Mouse (Mus musculus) lung, adult 2 months (tissue): Measurements from ENCODE around the gene Fcrl1. TPM values are rescaled to one million over a fixed set of nuclear protein-coding genes. Genes with fewer than 3 reads are reported as not detected.
"Not testable (repeated sequence)": the region's sequence is repeated elsewhere in the genome, so short reads cannot be mapped to it uniquely, and the experiment has no call there.

Experiments used
- DNase-seq: peaks from one replicate; pipeline ENCODE4 v3.0.0; 2022
- H3K4me1 ChIP-seq: fragments of 200-500 bp; 2 replicates; pipeline ENCODE4 v1.6.1; 2011; ENCODE audit warnings: low read length; ENCODE audit not compliant: control insufficient read depth, insufficient read depth
- H3K4me3 ChIP-seq: fragments of 200-500 bp; replicated peaks from 2 replicates; pipeline ENCODE3; 2011; ENCODE audit warnings: low read depth, mild to moderate bottlenecking, control low read depth, low read length; ENCODE audit errors: extremely low read depth
- CTCF ChIP-seq: fragments of 200-500 bp; IDR thresholded peaks from 2 replicates; pipeline ENCODE4 v1.5.1; 2011; ENCODE audit warnings: mild to moderate bottlenecking, low read length, control low read depth; ENCODE audit not compliant: insufficient read depth
- POLR2A ChIP-seq: fragments of 200-500 bp; IDR thresholded peaks from 2 replicates; pipeline ENCODE4 v1.6.1; 2011; ENCODE audit warnings: low read depth, mild to moderate bottlenecking, control low read depth, low read length, borderline replicate concordance; ENCODE audit errors: extremely low read depth
- WGBS: fragments of 180-500 bp; shearing (Covaris S2); methylation state at CpG from one replicate; pipeline ENCODE4 v1.1.7; 2018; 5-methylcytosine and 5-hydroxymethylcytosine counted together
- polyA plus RNA-seq: library from polyadenylated mRNA; depleted of rRNA; stranded (reverse); fragments of >200 nt; gene quantifications from 2 replicates; pipeline ENCODE4 v1.2.3, GENCODE M21; 2012; rRNA removed

Fcrl1 gene
- polyA plus RNA-seq: 2.1 and 2.6 TPM in 2 replicates

DNA sequence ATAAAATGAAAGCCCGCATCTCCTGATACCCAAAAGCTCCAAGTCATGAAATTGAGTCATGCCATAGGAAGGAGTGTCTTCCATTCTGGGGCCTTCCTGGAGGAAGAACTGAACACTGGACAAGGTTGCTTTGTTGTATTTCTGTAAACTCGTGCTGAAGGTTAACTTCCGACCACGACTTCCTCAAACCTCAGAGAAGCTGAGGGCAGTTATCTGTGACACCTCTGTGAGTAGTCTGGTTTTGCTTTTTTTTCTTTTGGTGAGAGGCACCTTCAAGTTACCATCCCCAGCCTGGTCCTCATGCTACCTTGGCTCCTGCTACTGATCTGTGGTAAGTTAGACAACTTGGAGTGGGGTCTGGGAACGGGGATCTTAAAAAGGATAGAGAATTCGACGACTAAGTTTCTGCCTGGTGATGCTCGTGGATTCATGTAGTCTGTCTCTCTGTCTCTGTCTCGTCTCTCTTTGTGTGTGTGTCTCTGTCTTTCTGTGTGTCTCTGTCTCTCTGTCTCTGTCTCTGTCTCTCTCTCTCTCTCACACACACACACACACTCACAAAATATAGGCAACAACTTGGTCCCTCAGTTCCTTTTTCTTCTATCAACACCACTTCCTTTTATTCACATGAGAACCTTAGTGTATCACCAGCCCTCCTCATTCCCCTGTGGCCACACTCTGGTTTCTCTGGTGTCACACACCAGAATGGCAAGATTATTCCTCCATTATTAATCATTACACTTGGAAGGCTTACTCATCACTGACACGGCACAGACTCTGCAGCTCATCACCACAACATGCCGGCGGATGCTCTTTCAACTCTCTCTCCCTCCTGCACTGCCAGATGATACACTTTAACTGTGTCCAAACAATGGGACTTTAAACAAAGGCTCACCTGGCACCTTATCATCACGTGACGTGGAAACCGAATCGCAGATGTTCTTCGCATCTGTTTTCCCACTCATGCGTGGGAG is at the start of gene Fcrl1:
Gene Fcrl1, plus strand, starts transcription at position 193 of the 971 bp plus-strand sequence.
- Histone ChIP-seq H3K4me1 (no peaks in the 10 kb centered on the region), H3K4me3 (peak within 1 kb of the TSS; percentile 36)
- TF ChIP-seq CTCF (no peak), POLR2A (no peak)
- no peak for DNase-seq
- 58% methylated on average over 18 of the region's 18 CpGs for WGBS

GRCm38 (mm10) chr3:87337899-87338298 is 38.3 kb upstream of the Fcrl1 start:
- no peak for TF ChIP-seq POLR2A
- TF ChIP-seq CTCF: no peak
- Histone ChIP-seq H3K4me1 (no peaks in the 10 kb centered on the region), H3K4me3 (no peak overlapping the region)
- no peak for DNase-seq
- 72% methylated on average over 5 of the region's 5 CpGs for WGBS

GRCm38 (mm10) chr3:87350992-87351391 is 25.2 kb upstream of the Fcrl1 start:
- DNase-seq, H3K4me3 ChIP-seq, H3K4me1 ChIP-seq: not testable (repeated sequence)
- WGBS: 82% methylated on average over 2 of the region's 2 CpGs

DNA sequence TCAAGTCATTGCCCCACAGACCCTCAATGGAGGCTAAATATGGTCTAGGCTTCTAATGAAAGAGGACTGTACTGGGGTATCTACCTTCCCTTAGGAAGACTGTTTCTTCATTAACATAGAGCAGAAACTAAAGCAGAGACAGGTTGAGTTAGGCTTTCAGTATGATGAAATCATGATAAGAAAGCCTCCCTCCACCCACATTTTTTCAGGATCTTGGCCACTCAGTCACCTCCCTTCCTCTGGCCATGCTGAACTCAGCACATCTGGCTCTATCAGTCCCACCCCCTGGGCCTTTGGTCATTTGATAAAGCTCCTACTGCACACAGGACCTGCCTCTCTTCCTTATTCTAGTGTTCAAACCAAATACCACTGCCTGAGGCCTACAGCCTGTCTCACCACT is 18.6 kb upstream of the Fcrl1 start, which contains the start of gene Cd5l:
Gene Cd5l, plus strand, starts transcription at position 301 of the 400 bp plus-strand sequence.
- no peaks in the 10 kb centered on the region; the same call in 1 of the 2 replicates for H3K4me1 ChIP-seq
- H3K4me3 ChIP-seq: no peak within 1 kb of the TSS
- no peak for DNase-seq
- no peak for TF ChIP-seq CTCF
- no peak for TF ChIP-seq POLR2A

DNA sequence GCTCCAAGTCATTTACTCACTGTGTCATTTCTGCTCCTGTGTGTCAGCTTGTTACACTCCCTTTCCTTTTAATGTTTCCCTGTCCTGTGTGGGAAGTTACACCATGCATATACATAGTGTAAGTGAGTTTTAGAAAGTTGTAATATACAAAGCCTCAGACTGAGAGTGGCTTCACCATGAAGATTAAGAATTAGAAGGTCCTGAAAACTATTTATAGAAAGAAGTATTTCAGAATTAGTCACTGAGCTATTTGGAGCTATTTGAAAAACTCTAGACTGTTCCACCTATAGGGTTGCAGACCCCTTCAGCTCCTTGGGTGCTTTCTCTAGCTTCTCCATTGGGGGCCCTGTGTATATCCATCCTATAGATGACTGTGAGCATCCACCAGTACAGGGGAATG is 17.0 kb upstream of the Fcrl1 start:
- no peak for DNase-seq
- no peak overlapping the region for H3K4me3 ChIP-seq
- TF ChIP-seq POLR2A: no peak
- TF ChIP-seq CTCF: no peak
- H3K4me1 ChIP-seq: no peaks in the 10 kb centered on the region; the same call in 1 of the 2 replicates

DNA sequence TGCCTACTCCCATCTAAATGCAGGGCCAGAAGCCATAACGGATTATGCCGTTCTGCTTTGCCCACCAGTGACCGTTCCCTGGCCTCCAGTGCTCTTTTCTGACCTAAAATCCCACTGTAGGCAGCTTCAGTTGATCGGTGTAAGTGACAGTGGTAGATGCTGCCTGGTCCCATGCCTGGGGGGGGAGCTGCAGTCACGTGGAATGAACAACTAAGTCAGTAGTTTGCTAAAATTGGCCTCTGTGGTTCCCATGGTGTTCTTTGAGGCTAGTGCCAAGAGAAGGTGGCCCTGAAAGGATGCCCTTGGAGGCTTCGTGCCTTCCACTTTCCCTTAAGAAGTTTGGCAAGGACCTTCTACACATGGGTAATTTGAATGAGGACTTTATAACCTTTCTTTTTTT is 15.7 kb upstream of the Fcrl1 start:
- TF ChIP-seq POLR2A: no peak
- no peak for TF ChIP-seq CTCF
- Histone ChIP-seq H3K4me1 (no peaks in the 10 kb centered on the region; the same call in 1 of the 2 replicates), H3K4me3 (no peak overlapping the region)
- WGBS: 75% methylated on average over 6 of the region's 6 CpGs
- no peak for DNase-seq

GRCm38 (mm10) chr3:87365691-87366090 is 10.5 kb upstream of the Fcrl1 start:
- Histone ChIP-seq H3K4me3 (no peak overlapping the region), H3K4me1 (no peaks in the 10 kb centered on the region; the same call in 1 of the 2 replicates)
- 94% methylated on average over 14 of the region's 14 CpGs for WGBS
- no peak for DNase-seq
- no peak for TF ChIP-seq CTCF
- no peak for TF ChIP-seq POLR2A

- DNase-seq: no peak
- H3K4me3 ChIP-seq: no peak overlapping the region
- 81% methylated on average over 10 of the region's 10 CpGs for WGBS
- H3K4me1 ChIP-seq: no peaks in the 10 kb centered on the region
- no peak for TF ChIP-seq CTCF
- TF ChIP-seq POLR2A: no peak
Measured at GRCm38 (mm10) chr3:87367511-87367910, 8.7 kb upstream of the Fcrl1 start.

- no peak for DNase-seq
- no peak overlapping the region for H3K4me3 ChIP-seq
- H3K4me1 ChIP-seq: no peaks in the 10 kb centered on the region
- no peak for TF ChIP-seq CTCF
- no peak for TF ChIP-seq POLR2A
- 57% methylated on average over 5 of the region's 5 CpGs for WGBS
Measured at GRCm38 (mm10) chr3:87369181-87369580, 7.0 kb upstream of the Fcrl1 start.

DNA sequence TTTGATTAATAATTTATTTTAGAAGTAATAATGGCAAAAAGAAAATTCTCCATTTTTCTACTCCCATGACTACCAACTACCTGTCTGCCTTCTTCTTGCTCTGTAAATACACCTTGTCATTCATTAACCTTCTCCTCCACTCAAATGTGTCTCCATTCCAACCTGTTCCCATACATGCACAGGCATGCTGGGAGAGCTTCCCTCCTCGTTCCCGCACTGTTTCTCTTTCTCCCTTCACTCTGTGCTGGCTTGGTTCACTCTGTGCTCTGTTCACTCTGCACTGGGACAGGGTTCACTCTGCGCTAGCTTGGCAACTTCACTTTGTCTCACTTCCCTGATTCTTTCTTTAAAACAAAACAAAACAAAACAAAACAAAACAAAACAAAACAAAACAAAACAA is 1.0 kb downstream of the Fcrl1 start:
- no peak for DNase-seq
- H3K4me1 ChIP-seq: no peaks in the 10 kb centered on the region
- no peak for TF ChIP-seq CTCF
- no peak for TF ChIP-seq POLR2A
- H3K4me3 ChIP-seq: peak overlapping the region; percentile 52
- WGBS: 41% methylated on average over 3 of the region's 3 CpGs
